Mouse (Mus musculus) hindbrain, embryonic 12.5 days (tissue): ENCODE measurements around the gene Peli1. TPM values are rescaled to one million over a fixed set of nuclear protein-coding genes. Genes with fewer than 3 reads are reported as not detected.

Experiments
- ATAC-seq: fragments of 200-750 bp; cut with Nextera tagmentation; 2 replicates; pipeline ENCODE4 v1.8.0; 2017; ENCODE audit warnings: moderate TSS enrichment; ENCODE audit not compliant: low FRiP score
- H3K27ac ChIP-seq: fragments of 300-500 bp; sonication (generic); 2 replicates; pipeline ENCODE4 v1.5.1; 2016; ENCODE audit warnings: mild to moderate bottlenecking
- H3K27me3 ChIP-seq: fragments of 300-500 bp; sonication (generic); 2 replicates; pipeline ENCODE4 v1.6.1; 2016; ENCODE audit warnings: mild to moderate bottlenecking
- H3K36me3 ChIP-seq: fragments of 300-500 bp; sonication (generic); 2 replicates; pipeline ENCODE4 v1.6.1; 2016; ENCODE audit warnings: mild to moderate bottlenecking
- H3K4me1 ChIP-seq: fragments of 300-500 bp; sonication (generic); 2 replicates; pipeline ENCODE4 v1.6.1; 2016
- H3K4me2 ChIP-seq: fragments of 300-500 bp; sonication (generic); replicated peaks from 2 replicates; pipeline ENCODE4 v1.6.1; 2016; ENCODE audit warnings: mild to moderate bottlenecking
- H3K4me3 ChIP-seq: fragments of 300-500 bp; sonication (generic); 2 replicates; pipeline ENCODE4 v1.5.1; 2016; ENCODE audit warnings: mild to moderate bottlenecking
- H3K9ac ChIP-seq: fragments of 300-500 bp; sonication (generic); 2 replicates; pipeline ENCODE4 v1.6.1; 2016; ENCODE audit warnings: mild to moderate bottlenecking, moderate library complexity
- H3K9me3 ChIP-seq: fragments of 300-500 bp; sonication (generic); replicated peaks from 2 replicates; pipeline ENCODE4 v1.6.1; 2016; ENCODE audit warnings: mild to moderate bottlenecking
- WGBS: fragments of 180-500 bp; shearing (Covaris S2); methylation state at CpG from one replicate; pipeline ENCODE4 v1.1.7; 2016; 5-methylcytosine and 5-hydroxymethylcytosine counted together
- polyA plus RNA-seq: library from polyadenylated mRNA; unstranded; fragments of >200 nt; fragmentation: Nextera tagmentation; extraction: Ambion mirVana; gene quantifications from 2 replicates; pipeline ENCODE4 v1.2.1, GENCODE M21; 2016

Gene Peli1
- polyA plus RNA-seq, 1 experiment from 2014 or later = 102 TPM

DNA sequence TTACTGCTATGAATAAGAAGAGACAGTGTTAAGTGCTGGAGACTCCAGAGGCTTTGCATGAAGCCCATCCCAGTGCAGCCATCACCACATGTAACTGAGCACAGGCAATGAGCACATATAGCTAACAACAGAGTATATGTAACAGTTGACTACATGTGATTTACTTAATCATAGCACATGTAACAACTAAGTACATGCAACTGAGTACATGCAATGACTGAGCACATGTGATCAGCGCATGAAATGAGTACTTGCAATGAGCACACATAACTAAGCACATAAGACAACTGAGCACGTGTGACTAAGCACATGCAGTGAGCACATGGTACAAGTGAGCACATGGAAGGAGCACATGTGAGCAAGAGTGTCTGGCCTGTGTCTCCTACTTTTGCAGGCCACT is 29.0 kb upstream of the Peli1 start:
- H3K4me2 ChIP-seq = no peak overlapping the region
- no peaks in the 10 kb centered on the region for H3K36me3 ChIP-seq
- no peaks in the 10 kb centered on the region for H3K4me1 ChIP-seq
- 91% methylated on average over 2 of the region's 2 CpGs for WGBS
- H3K4me3 ChIP-seq = no peak overlapping the region
- ATAC-seq = no peak
- H3K27me3 ChIP-seq = no peaks in the 10 kb centered on the region
- H3K27ac ChIP-seq = no peak overlapping the region
- H3K9me3 ChIP-seq = no peaks in the 10 kb centered on the region
- no peak overlapping the region for H3K9ac ChIP-seq

DNA sequence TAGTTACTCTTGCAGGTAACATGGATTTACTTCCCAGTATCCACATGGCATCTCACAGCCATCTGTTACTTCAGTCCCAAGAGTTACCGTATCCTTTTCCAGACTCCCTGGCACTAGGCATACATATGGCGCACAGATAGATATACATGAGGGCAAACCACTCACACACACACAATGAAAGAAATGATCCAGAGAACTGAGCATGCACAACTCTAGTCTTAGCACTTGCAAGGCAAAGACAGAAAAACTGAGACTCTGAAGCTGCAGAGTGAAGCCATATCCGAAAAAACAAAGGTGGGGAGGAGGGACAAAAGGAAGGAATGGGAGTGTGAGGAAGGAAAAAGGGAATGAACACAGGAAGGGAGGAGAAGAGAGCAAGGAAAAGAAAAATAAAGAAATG is 27.8 kb upstream of the Peli1 start:
- no peak overlapping the region for H3K4me3 ChIP-seq
- no peak overlapping the region for H3K4me2 ChIP-seq
- 91% methylated on average over 3 of the region's 3 CpGs for WGBS
- no peak overlapping the region for H3K27ac ChIP-seq
- H3K9me3 ChIP-seq = no peaks in the 10 kb centered on the region
- no peaks in the 10 kb centered on the region for H3K4me1 ChIP-seq
- no peak overlapping the region for H3K9ac ChIP-seq
- H3K36me3 ChIP-seq = no peaks in the 10 kb centered on the region
- no peak for ATAC-seq
- H3K27me3 ChIP-seq = no peaks in the 10 kb centered on the region

DNA sequence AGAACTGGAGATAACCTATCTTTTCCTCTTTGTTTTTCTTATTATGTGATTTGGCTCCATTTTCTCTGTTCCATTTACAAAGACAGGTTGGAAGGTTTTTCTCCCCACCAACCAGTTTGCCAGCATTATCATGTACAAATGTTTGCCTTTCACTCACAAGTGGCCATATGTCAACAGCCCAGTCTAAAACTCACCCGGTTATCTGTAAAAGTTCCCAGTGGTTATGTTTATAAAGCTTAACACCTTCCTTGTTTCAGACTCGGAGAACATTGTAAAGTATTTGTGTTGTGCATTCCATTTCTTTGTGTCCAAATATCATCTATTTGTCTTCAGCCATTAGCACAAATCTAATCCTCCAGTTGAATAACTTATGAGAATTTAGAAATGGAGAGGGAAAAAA is 11.7 kb upstream of the Peli1 start:
- Histone ChIP-seq H3K9ac (no peak overlapping the region), H3K4me1 (no peaks in the 10 kb centered on the region), H3K27ac (no peak overlapping the region), H3K4me2 (no peak overlapping the region), H3K27me3 (no peaks in the 10 kb centered on the region), H3K9me3 (no peaks in the 10 kb centered on the region), H3K4me3 (no peak overlapping the region), H3K36me3 (no peaks in the 10 kb centered on the region)
- 89% methylated on average over 2 of the region's 2 CpGs for WGBS
- no peak for ATAC-seq

DNA sequence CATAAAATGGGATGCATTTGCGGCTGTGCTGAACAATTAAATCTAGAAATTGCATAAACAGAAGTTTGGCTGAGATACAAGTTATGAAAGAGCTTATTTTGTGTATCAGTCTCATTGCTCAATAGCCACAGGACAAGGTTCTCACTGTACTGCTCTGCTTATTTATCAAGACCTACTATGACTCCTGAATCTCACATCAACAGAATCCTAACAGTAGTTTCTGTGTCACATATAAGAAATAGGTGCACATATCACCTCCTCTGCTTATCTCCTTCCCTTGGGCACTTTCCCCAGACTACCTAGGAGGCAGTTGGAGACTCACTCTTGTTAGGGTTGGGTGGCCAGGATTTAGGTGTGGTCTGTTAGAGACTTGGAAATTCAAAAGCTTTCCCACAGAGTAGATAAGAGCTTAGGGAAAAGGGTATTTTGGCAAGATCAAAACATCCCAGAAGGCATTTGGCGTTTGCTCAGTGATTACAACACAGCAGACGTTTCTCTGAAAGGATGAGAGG is 11.2 kb upstream of the Peli1 start:
- Histone ChIP-seq H3K9ac (no peak overlapping the region), H3K27me3 (no peaks in the 10 kb centered on the region), H3K4me1 (no peaks in the 10 kb centered on the region), H3K9me3 (no peaks in the 10 kb centered on the region), H3K27ac (no peak overlapping the region), H3K4me3 (no peak overlapping the region), H3K36me3 (no peaks in the 10 kb centered on the region), H3K4me2 (no peak overlapping the region)
- WGBS = 74% methylated on average over 3 of the region's 3 CpGs
- ATAC-seq = no peak

DNA sequence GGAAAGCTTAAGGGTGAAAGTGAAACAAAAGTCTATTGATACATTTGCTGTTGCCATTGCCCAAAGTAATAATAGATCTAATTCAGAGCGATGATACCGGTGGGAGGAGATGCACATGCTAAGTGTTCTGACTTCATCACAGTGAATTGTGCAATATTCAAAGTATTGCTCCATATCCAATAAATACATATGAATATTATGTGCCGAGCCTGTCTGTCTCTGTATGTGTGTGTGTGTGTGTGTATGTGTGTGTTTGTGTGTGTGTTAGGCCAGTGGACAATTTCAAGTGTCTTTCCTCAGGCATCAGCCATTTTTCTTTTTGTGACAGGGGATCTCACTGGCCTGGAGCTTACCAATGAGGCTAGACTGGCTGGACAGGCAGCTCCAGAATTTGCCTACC is 9.9 kb upstream of the Peli1 start:
- no peak overlapping the region for H3K4me2 ChIP-seq
- WGBS = 87% methylated on average over 3 of the region's 3 CpGs
- H3K9me3 ChIP-seq = no peaks in the 10 kb centered on the region
- ATAC-seq = no peak
- H3K4me1 ChIP-seq = no peaks in the 10 kb centered on the region
- no peak overlapping the region for H3K9ac ChIP-seq
- no peak overlapping the region for H3K27ac ChIP-seq
- no peaks in the 10 kb centered on the region for H3K27me3 ChIP-seq
- no peak overlapping the region for H3K4me3 ChIP-seq
- H3K36me3 ChIP-seq = no peaks in the 10 kb centered on the region

DNA sequence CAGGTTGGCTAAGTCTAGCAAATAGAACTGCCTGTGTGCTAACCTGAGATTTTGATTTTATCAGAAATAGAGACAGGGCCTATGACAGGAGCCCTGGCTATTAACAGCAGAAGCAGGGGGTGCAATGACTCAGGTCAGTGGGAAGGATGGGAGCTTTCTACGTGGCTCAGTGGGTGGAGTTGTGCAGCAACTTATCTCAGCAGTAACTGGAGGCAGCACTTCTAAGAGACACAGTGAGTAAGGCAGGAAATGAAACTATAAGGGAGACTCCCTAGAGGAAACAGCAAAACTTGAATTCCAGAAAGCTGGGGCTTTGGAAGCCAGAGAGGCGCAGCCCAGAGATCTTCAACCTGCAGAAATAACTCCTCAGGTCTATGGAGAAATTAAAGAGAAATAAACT is 8.4 kb upstream of the Peli1 start:
- Histone ChIP-seq H3K9ac (no peak overlapping the region), H3K27me3 (no peaks in the 10 kb centered on the region), H3K27ac (no peak overlapping the region), H3K4me3 (no peak overlapping the region), H3K36me3 (no peaks in the 10 kb centered on the region), H3K9me3 (no peaks in the 10 kb centered on the region), H3K4me2 (no peak overlapping the region), H3K4me1 (no peaks in the 10 kb centered on the region)
- 56% methylated on average over 2 of the region's 2 CpGs for WGBS
- ATAC-seq = no peak

DNA sequence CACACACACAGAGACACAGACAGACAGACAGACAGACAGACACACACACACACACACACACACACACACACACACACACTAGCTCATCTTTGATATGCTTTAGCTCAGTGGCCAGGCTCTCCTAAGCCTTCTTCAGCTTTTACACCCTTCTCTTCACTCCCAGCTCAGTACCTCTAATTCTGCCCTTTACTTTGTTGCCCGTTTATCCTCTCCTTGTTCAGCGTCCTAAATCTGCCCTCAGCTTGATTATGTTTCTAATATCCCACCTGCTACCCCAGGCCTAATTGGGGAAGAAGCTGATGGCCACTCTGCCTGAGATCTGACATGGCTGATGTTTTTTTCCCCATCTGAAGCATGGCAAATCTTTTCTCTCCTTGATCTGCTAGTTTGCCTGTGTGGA is 2.7 kb upstream of the Peli1 start:
- no peak for ATAC-seq
- H3K36me3 ChIP-seq = no peaks in the 10 kb centered on the region
- WGBS = 39% methylated on average over 2 of the region's 2 CpGs
- no peak overlapping the region for H3K4me2 ChIP-seq
- H3K9me3 ChIP-seq = no peaks in the 10 kb centered on the region
- no peak overlapping the region for H3K27ac ChIP-seq
- H3K4me1 ChIP-seq = peaks cover 4% of the 10 kb centered on the region
- H3K9ac ChIP-seq = no peak overlapping the region
- no peaks in the 10 kb centered on the region for H3K27me3 ChIP-seq
- no peak overlapping the region for H3K4me3 ChIP-seq

DNA sequence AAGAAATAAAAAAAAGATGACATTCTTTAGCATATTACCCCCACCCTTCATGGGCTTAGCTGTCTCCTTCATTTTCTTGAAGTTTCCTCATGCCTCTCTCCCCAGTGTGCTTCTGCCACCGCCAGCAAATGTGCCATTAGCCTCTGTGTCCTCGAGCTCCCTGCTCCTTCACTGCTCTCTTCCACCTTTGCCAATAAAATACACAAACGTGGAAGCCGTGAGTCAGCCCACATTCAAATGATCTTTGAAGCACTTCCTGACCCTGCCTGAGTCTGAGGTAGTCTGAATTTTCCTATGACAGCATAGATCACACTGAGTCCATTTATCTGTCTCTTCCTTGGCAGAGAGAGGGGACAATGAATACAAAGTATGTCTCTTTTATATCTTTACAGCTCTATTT is 1.5 kb upstream of the Peli1 start:
- H3K4me1 ChIP-seq = peaks cover 14% of the 10 kb centered on the region
- no peak overlapping the region for H3K4me3 ChIP-seq
- H3K9me3 ChIP-seq = no peaks in the 10 kb centered on the region
- ATAC-seq = no peak
- H3K27me3 ChIP-seq = no peaks in the 10 kb centered on the region
- H3K9ac ChIP-seq = no peak overlapping the region
- H3K36me3 ChIP-seq = no peaks in the 10 kb centered on the region
- 58% methylated on average over 4 of the region's 4 CpGs for WGBS
- H3K27ac ChIP-seq = no peak overlapping the region
- H3K4me2 ChIP-seq = no peak overlapping the region

DNA sequence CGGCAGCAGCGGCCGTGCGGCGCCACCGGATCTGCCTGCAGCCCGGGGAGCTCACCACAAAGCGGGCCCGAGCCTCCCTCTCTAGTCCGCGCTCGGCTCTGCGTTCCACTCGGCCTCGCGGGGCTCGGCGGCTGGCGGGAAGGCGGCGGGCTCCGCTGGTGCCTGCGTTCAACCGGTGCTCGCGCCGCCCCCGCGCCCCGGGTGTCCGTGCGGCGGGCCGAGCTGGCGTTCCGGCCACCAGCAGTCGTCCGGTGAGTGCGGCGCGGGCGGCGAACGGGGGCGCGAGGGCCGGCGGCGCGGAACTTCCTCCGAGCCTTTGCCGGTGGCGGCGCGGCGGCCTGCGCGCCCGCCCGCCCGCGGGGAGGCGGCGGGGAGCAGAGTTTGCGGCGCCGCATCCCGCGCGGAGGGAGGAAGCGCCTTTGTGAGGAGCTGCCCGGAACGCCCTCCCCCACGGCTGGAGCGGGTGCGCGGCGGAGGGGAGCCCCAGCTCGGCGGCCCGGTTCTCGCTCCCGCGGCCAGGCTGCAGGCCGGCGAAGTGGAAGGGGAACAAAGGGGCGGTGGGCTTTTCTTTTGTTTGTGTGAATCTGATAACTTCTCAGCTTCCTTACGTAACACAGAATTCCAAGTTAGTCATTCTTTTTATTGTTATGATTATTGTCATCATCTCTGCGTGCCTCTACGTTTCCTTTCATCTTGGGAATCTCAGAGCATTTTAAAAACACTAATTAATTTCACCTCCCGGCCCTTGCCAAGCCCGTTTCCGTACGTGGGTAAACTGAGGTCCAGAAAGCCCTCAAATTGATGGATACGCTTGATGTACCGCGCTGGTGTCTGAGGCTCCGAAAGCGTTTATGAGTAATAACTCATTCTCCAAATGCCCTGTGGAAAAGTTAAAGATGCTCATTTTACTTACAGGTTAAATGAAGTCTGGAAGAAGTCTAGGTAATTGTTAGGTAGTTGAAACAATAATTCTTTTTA is 626 bp downstream of the Peli1 start:
- Histone ChIP-seq H3K4me2 (peak overlapping the region; percentile 61), H3K27me3 (no peaks in the 10 kb centered on the region), H3K9ac (peak overlapping the region; percentile 99), H3K27ac (peak overlapping the region; percentile 100), H3K4me1 (peaks cover 15% of the 10 kb centered on the region), H3K36me3 (peaks cover 1% of the 10 kb centered on the region; the same call in 1 of the 2 replicates), H3K4me3 (peak overlapping the region; percentile 97), H3K9me3 (no peaks in the 10 kb centered on the region)
- ATAC-seq = peak; percentile 75
- under 1% methylated on average over 87 of the region's 99 CpGs for WGBS

DNA sequence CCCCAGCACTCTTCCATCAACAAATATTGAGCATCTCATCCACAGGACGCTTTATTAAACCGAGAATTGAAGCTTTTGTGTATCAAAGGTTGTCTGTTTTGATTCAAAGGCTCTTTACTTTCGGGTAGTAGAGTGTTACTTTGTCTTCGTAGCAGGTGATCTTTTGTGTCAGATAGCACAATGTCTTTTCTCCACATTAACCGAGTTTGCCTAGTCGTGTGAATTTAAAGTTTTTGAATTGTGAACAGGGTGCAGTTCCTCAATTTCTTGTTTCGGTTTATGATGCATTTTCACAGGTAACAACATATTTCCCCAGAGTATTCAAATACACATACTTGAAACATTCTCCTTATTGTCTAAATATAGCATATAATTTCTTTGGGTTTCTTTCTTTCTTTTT is 1.5 kb downstream of the Peli1 start:
- no peak for ATAC-seq
- no peaks in the 10 kb centered on the region for H3K9me3 ChIP-seq
- no peaks in the 10 kb centered on the region for H3K27me3 ChIP-seq
- peaks cover 15% of the 10 kb centered on the region for H3K4me1 ChIP-seq
- peak overlapping the region; percentile 61 for H3K4me2 ChIP-seq
- peak overlapping the region; percentile 97 for H3K4me3 ChIP-seq
- H3K27ac ChIP-seq = no peak overlapping the region
- 7% methylated on average over 7 of the region's 7 CpGs for WGBS
- H3K36me3 ChIP-seq = peaks cover 4% of the 10 kb centered on the region; the same call in 1 of the 2 replicates
- H3K9ac ChIP-seq = peak overlapping the region; percentile 99

DNA sequence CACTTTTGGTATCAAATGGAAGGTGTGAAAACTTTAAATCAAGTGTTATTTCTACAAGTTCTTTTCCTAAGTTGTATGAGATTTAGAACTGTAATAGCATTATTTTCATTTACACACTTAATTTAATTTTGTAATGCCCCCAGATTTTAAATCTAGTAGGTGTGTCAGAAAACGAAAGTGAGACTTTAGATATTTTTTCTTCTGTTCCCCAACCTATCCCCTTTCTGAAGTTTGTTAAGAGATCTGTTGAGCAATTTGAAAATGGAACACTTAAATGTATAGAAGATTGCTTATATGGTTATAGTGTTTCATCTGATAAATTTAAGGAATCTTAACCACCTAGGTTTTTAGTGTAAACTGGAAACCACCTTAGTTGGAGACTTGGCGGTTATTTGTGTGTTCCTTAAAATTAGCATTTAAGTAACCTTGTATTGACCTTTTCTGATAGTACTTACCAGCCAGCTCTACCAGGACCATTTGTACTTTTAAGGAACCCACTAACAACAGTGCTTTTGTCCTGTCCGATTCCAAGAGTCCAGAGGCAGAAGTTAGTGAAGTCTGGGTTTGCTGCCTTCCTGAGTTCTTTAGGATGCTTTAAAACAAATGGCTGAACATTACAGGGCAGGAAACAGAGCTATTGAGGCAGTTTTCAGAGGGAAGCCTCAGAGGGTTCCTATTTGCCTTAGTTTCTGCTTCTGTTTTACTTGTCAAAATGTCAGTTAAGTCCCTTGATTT is 2.2 kb downstream of the Peli1 start:
- Histone ChIP-seq H3K4me3 (peak overlapping the region; percentile 25), H3K4me2 (peak overlapping the region; percentile 50), H3K4me1 (peaks cover 18% of the 10 kb centered on the region), H3K27ac (no peak overlapping the region), H3K9ac (peak overlapping the region; percentile 32), H3K36me3 (peaks cover 4% of the 10 kb centered on the region; the same call in 1 of the 2 replicates), H3K9me3 (no peaks in the 10 kb centered on the region), H3K27me3 (no peaks in the 10 kb centered on the region)
- WGBS = 35% methylated on average over 3 of the region's 3 CpGs
- ATAC-seq = no peak

DNA sequence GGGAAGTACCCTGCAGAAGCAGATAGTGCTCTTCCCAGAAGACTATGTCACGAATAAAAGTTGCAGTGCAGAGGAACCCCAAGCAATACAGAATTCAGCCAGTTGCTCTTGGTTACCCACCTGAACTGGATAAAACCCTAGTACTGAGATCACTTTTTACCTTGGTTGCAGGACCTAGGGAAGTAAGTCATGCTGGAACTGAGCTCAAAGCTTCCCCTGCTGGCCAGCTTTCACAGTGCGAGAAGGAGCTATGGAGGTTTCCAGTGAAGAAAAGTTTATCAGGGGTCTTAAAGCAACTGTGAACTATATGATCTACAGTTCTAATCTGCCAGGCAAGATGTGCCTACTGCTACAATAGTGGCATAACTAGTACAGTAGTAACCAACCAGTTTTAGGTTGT is 5.5 kb downstream of the Peli1 start:
- Histone ChIP-seq H3K4me1 (peaks cover 18% of the 10 kb centered on the region), H3K4me2 (no peak overlapping the region), H3K9me3 (no peaks in the 10 kb centered on the region), H3K9ac (no peak overlapping the region), H3K4me3 (no peak overlapping the region), H3K36me3 (peaks cover 4% of the 10 kb centered on the region; the same call in 1 of the 2 replicates), H3K27ac (no peak overlapping the region), H3K27me3 (no peaks in the 10 kb centered on the region)
- 94% methylated on average over 2 of the region's 2 CpGs for WGBS
- no peak for ATAC-seq
